Mouse (Mus musculus) midbrain, embryonic 14.5 days (tissue): ENCODE results near the gene Gli3. TPM values are rescaled to one million over a fixed set of nuclear protein-coding genes. Genes with fewer than 3 reads are reported as not detected.

Source experiments
- ATAC-seq: fragments of 200-750 bp; cut with Nextera tagmentation; 2 replicates; pipeline ENCODE4 v1.8.0; 2017; ENCODE audit warnings: moderate number of reproducible peaks, moderate library complexity; ENCODE audit not compliant: low FRiP score, low TSS enrichment
- DNase-seq: peaks from one replicate; pipeline ENCODE4 v3.0.0-alpha.2; 2015
- H3K27ac ChIP-seq: fragments of 300-500 bp; sonication (generic); replicated peaks from 2 replicates; pipeline ENCODE4 v1.5.1; 2014; ENCODE audit warnings: mild to moderate bottlenecking, low read depth, low read length, moderate library complexity
- H3K27me3 ChIP-seq: fragments of 300-500 bp; sonication (generic); 2 replicates; pipeline ENCODE4 v1.6.1; 2014; ENCODE audit warnings: low read length, control low read depth, mixed read lengths; ENCODE audit not compliant: control insufficient read depth, insufficient read depth
- H3K36me3 ChIP-seq: fragments of 300-500 bp; sonication (generic); 2 replicates; pipeline ENCODE4 v1.6.1; 2014; ENCODE audit warnings: low read length, control low read depth; ENCODE audit not compliant: control insufficient read depth, insufficient read depth
- H3K4me1 ChIP-seq: fragments of 300-500 bp; sonication (generic); 2 replicates; pipeline ENCODE4 v1.6.1; 2014; ENCODE audit warnings: mild to moderate bottlenecking, antibody characterized with exemption, low read length, control low read depth; ENCODE audit not compliant: control insufficient read depth, insufficient read depth
- H3K4me2 ChIP-seq: fragments of 300-500 bp; sonication (generic); 2 replicates; pipeline ENCODE4 v1.6.1; 2014; ENCODE audit warnings: mild to moderate bottlenecking, low read length, moderate library complexity
- H3K4me3 ChIP-seq: fragments of 300-500 bp; sonication (generic); replicated peaks from 2 replicates; pipeline ENCODE4 v1.5.1; 2014; ENCODE audit warnings: low read depth, low read length
- H3K9ac ChIP-seq: fragments of 300-500 bp; sonication (generic); replicated peaks from 2 replicates; pipeline ENCODE4 v1.6.1; 2014; ENCODE audit warnings: mild to moderate bottlenecking, low read length, moderate library complexity
- H3K9me3 ChIP-seq: fragments of 300-500 bp; sonication (generic); 2 replicates; pipeline ENCODE4 v1.6.1; 2016; ENCODE audit warnings: low read length, control low read depth, mixed read lengths; ENCODE audit not compliant: control insufficient read depth
- WGBS: fragments of 180-500 bp; shearing (Covaris S2); extraction: QIAGEN DNeasy Blood & Tissue Kit; methylation state at CpG from one replicate; pipeline ENCODE4 v1.1.7; 2014; 5-methylcytosine and 5-hydroxymethylcytosine counted together
- polyA plus RNA-seq: library from polyadenylated mRNA; unstranded; fragments of >200 nt; fragmentation: Nextera tagmentation; extraction: Ambion mirVana; gene quantifications from 2 replicates; pipeline ENCODE4 v1.2.1, GENCODE M21; 2014

Gli3 gene
- polyA plus RNA-seq, 1 experiment from 2014 or later = 14.1 TPM

DNA sequence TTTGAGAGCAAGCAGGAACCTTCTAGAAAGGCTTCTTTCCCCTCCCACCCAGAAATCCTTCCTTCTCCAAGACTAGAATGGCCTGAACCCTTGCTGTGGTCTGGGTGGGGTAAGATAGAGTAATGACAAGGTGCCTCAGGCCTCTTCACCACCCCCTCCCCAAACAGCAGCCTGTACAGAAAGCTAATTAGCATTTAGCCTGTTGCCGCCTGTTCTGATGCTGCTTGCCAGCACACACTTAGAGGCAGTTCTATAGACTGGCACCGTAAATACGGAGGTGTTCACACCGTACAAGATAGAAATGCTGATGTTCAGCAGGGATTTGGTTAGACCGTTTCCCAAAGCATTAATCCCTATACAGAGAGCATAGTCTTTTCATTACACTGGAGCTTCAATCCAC is 50.1 kb downstream of the Gli3 start:
- DNase-seq (no peak), ATAC-seq (no peak)

GRCm38 (mm10) chr13:15514082-15514481 is 51.0 kb downstream of the Gli3 start:
- no peak overlapping the region for H3K27ac ChIP-seq
- no peak overlapping the region for H3K9ac ChIP-seq
- H3K4me3 ChIP-seq = no peak overlapping the region
- no peaks in the 10 kb centered on the region for H3K9me3 ChIP-seq
- 0 out of 2 replicates have a peak, but pooled peaks cover 3% of the 10 kb centered on the region for H3K4me1 ChIP-seq
- no peaks in the 10 kb centered on the region for H3K36me3 ChIP-seq
- ATAC-seq = no peak
- DNase-seq = no peak
- H3K4me2 ChIP-seq = no peak overlapping the region
- WGBS = 90% methylated on average over 8 of the region's 8 CpGs
- no peaks in the 10 kb centered on the region for H3K27me3 ChIP-seq

More for the DNA sequence above, 50.1 kb downstream of the Gli3 start:
- Histone ChIP-seq H3K27me3 (no peaks in the 10 kb centered on the region), H3K27ac (no peak overlapping the region), H3K4me1 (0 out of 2 replicates have a peak, but pooled peaks cover 3% of the 10 kb centered on the region), H3K9me3 (no peaks in the 10 kb centered on the region), H3K4me3 (no peak overlapping the region), H3K9ac (no peak overlapping the region), H3K4me2 (no peak overlapping the region), H3K36me3 (no peaks in the 10 kb centered on the region)
- WGBS = 48% methylated on average over 5 of the region's 5 CpGs

DNA sequence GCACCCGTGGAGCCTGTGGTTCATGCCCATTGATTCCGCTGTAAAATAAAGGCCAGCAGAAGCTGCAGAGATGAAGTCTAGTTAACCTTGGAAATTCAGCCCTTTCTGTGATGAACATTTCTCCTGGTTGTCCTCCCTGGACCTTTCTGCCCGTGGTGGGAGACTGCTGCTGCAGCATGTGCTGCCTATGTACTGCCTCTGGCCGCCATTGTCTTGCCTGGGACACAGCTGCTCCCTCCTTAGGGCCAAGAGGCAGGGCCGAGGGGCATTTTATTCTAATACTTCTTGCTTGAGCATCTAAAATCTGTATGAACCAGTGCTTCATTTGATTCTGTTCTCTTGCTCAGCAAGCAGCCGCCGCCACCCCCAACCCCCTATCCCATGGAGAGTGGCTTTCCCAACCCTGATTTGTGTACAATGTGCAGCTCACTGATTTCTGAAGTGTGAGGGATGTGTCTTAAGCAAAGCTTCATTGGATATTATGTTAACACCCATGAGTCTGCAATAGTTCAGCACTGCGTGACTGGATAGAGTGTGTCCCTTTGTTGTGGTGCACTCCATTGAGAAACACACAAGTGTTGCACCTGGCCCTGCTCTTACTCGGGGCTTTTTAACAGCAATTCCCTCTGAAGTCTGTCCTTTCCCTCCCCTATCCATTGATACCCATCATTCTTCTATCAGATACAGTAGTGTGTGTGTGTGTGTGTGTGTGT is 54.2 kb downstream of the Gli3 start:
- peak; percentile 51; the same call in 1 of the 2 replicates for ATAC-seq
- Histone ChIP-seq H3K4me3 (no peak overlapping the region), H3K4me1 (0 out of 2 replicates have a peak, but pooled peaks cover 3% of the 10 kb centered on the region), H3K9me3 (no peaks in the 10 kb centered on the region), H3K27ac (peak overlapping the region; percentile 45; the same call in 1 of the 2 replicates), H3K9ac (0 out of 2 replicates have a peak overlapping the region, but pooled peaks have one; percentile 9), H3K27me3 (no peaks in the 10 kb centered on the region), H3K4me2 (no peak overlapping the region), H3K36me3 (no peaks in the 10 kb centered on the region)
- 57% methylated on average over 9 of the region's 9 CpGs for WGBS
- peak; percentile 27 for DNase-seq

GRCm38 (mm10) chr13:15520353-15520752 is 57.3 kb downstream of the Gli3 start:
- 0 out of 2 replicates have a peak overlapping the region, but pooled peaks have one; percentile 27 for H3K27ac ChIP-seq
- no peak overlapping the region for H3K4me3 ChIP-seq
- H3K4me1 ChIP-seq = no peaks in the 10 kb centered on the region
- no peak for DNase-seq
- no peaks in the 10 kb centered on the region for H3K36me3 ChIP-seq
- no peaks in the 10 kb centered on the region for H3K27me3 ChIP-seq
- H3K4me2 ChIP-seq = no peak overlapping the region
- no peaks in the 10 kb centered on the region for H3K9me3 ChIP-seq
- 47% methylated on average over 2 of the region's 2 CpGs for WGBS
- no peak for ATAC-seq
- no peak overlapping the region for H3K9ac ChIP-seq

- H3K27me3 ChIP-seq = no peaks in the 10 kb centered on the region
- no peaks in the 10 kb centered on the region for H3K36me3 ChIP-seq
- no peaks in the 10 kb centered on the region for H3K9me3 ChIP-seq
- no peak overlapping the region for H3K9ac ChIP-seq
- 88% methylated on average over 3 of the region's 3 CpGs for WGBS
- H3K27ac ChIP-seq = no peak overlapping the region
- no peak for ATAC-seq
- H3K4me2 ChIP-seq = no peak overlapping the region
- no peaks in the 10 kb centered on the region for H3K4me1 ChIP-seq
- no peak overlapping the region for H3K4me3 ChIP-seq
- DNase-seq = no peak
These were observed 59.1 kb downstream of the Gli3 start for GRCm38 (mm10) chr13:15522153-15522552.

DNA sequence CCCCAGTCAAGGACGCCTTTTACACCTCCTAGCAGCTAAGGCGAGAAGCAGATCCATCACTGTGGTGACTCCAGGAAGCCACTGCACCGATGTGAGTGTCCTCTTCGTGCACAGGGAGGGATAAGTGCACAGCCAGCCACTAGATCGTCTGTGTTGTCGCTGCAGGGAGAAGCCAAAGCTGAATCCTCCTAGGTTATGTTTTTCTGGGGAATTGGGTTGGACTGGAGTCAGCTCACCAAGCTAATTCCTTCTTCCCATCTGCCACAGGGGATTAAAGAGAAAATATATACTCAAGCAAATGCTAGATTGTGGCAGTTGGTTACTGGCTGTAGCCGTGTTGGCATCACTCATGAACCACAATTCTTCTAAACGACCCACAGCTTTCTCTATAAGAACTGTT is 61.2 kb downstream of the Gli3 start:
- DNase-seq = no peak
- no peak overlapping the region for H3K4me3 ChIP-seq
- no peak overlapping the region for H3K27ac ChIP-seq
- no peaks in the 10 kb centered on the region for H3K27me3 ChIP-seq
- H3K4me1 ChIP-seq = 0 out of 2 replicates have a peak, but pooled peaks cover 3% of the 10 kb centered on the region
- 86% methylated on average over 8 of the region's 8 CpGs for WGBS
- ATAC-seq = no peak
- H3K36me3 ChIP-seq = no peaks in the 10 kb centered on the region
- H3K4me2 ChIP-seq = no peak overlapping the region
- H3K9ac ChIP-seq = no peak overlapping the region
- H3K9me3 ChIP-seq = no peaks in the 10 kb centered on the region

DNA sequence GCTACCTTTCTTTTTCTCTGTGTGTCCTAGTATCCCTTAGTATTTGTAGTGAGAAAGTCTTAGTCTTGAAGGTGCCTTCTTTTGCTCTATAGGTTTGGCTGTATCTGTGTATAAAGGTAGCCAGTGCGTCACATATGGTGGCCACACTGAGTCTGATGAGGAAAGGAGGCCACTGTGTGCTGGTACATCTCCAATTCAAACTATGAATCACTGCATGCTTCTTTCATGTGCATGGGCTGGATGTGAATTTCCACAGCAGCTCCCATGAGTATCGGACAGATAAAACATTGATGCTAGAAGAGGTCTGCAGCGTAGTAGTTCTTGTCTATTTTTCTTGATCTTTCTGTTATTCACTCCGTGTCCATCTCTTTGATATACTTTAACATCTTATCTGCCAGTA is 63.7 kb downstream of the Gli3 start:
- WGBS = 89% methylated on average over 4 of the region's 4 CpGs
- H3K4me2 ChIP-seq = no peak overlapping the region
- no peaks in the 10 kb centered on the region for H3K9me3 ChIP-seq
- H3K27ac ChIP-seq = no peak overlapping the region
- H3K27me3 ChIP-seq = no peaks in the 10 kb centered on the region
- ATAC-seq = no peak
- 0 out of 2 replicates have a peak, but pooled peaks cover 3% of the 10 kb centered on the region for H3K4me1 ChIP-seq
- H3K36me3 ChIP-seq = no peaks in the 10 kb centered on the region
- no peak for DNase-seq
- no peak overlapping the region for H3K4me3 ChIP-seq
- no peak overlapping the region for H3K9ac ChIP-seq

DNA sequence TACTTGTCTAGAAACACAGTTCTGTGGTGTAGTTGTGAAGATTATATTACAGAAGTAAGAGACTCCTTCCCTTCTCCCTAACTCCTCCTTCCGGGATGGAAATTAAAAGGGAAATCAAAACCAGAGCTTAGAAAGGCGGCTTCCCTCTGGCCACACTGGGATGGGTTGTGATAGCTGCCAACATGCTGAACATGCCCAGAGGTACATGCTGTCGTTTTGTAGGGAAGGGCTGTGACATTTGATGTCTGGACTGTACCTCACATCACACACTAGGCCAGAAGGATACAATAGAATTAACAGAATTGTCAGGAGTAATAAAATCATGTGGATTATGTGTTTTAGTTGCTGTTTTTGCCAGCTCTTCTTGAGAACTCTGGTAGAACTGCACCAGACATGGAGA is 68.5 kb downstream of the Gli3 start:
- ATAC-seq = no peak
- Histone ChIP-seq H3K4me1 (0 out of 2 replicates have a peak, but pooled peaks cover 3% of the 10 kb centered on the region), H3K36me3 (no peaks in the 10 kb centered on the region), H3K4me3 (no peak overlapping the region), H3K4me2 (no peak overlapping the region), H3K27ac (no peak overlapping the region), H3K9me3 (no peaks in the 10 kb centered on the region), H3K9ac (no peak overlapping the region), H3K27me3 (no peaks in the 10 kb centered on the region)
- no peak for DNase-seq
- 65% methylated on average over 3 of the region's 3 CpGs for WGBS

- no peak for DNase-seq
- Histone ChIP-seq H3K27me3 (no peaks in the 10 kb centered on the region), H3K36me3 (no peaks in the 10 kb centered on the region), H3K9me3 (no peaks in the 10 kb centered on the region), H3K4me3 (no peak overlapping the region), H3K27ac (no peak overlapping the region), H3K9ac (no peak overlapping the region), H3K4me1 (peaks cover 26% of the 10 kb centered on the region), H3K4me2 (no peak overlapping the region)
- no peak for ATAC-seq
- 53% methylated on average over 5 of the region's 5 CpGs for WGBS
These were observed 74.2 kb downstream of the Gli3 start for GRCm38 (mm10) chr13:15537206-15537605.
